Mouse (Mus musculus) forebrain, embryonic 13.5 days (tissue): ENCODE data around the gene Fpgs. TPM values are rescaled to one million over a fixed set of nuclear protein-coding genes. Genes with fewer than 3 reads are reported as not detected.

Source experiments
- ATAC-seq: fragments of 200-750 bp; cut with Nextera tagmentation; 2 replicates; pipeline ENCODE4 v1.8.0; 2017
- H3K27ac ChIP-seq: fragments of 300-500 bp; sonication (generic); 2 replicates; pipeline ENCODE4 v1.5.1; 2015; ENCODE audit warnings: inconsistent platforms, mild to moderate bottlenecking, moderate library complexity
- H3K27me3 ChIP-seq: fragments of 300-500 bp; sonication (generic); 2 replicates; pipeline ENCODE4 v1.6.1; 2015; ENCODE audit warnings: mild to moderate bottlenecking, inconsistent platforms
- H3K36me3 ChIP-seq: fragments of 300-500 bp; sonication (generic); 2 replicates; pipeline ENCODE4 v1.6.1; 2015; ENCODE audit warnings: mild to moderate bottlenecking, inconsistent platforms; ENCODE audit not compliant: poor library complexity, severe bottlenecking
- H3K4me1 ChIP-seq: fragments of 300-500 bp; sonication (generic); 2 replicates; pipeline ENCODE4 v1.6.1; 2015; ENCODE audit warnings: inconsistent platforms
- H3K4me2 ChIP-seq: fragments of 300-500 bp; sonication (generic); 2 replicates; pipeline ENCODE4 v1.6.1; 2015; ENCODE audit warnings: inconsistent platforms, mild to moderate bottlenecking, moderate library complexity
- H3K4me3 ChIP-seq: fragments of 300-500 bp; sonication (generic); 2 replicates; pipeline ENCODE4 v1.5.1; 2015; ENCODE audit warnings: mild to moderate bottlenecking, inconsistent platforms
- H3K9ac ChIP-seq: fragments of 300-500 bp; sonication (generic); 2 replicates; pipeline ENCODE4 v1.6.1; 2015; ENCODE audit warnings: mild to moderate bottlenecking, inconsistent platforms
- H3K9me3 ChIP-seq: fragments of 300-500 bp; sonication (generic); replicated peaks from 2 replicates; pipeline ENCODE4 v1.6.1; 2016; ENCODE audit warnings: inconsistent platforms
- WGBS: fragments of 180-500 bp; shearing (Covaris S2); methylation state at CpG from one replicate; pipeline ENCODE4 v1.1.7; 2015; 5-methylcytosine and 5-hydroxymethylcytosine counted together
- polyA plus RNA-seq: library from polyadenylated mRNA; unstranded; fragments of >200 nt; fragmentation: Nextera tagmentation; extraction: Ambion mirVana; gene quantifications from 2 replicates; pipeline ENCODE4 v1.2.1, GENCODE M21; 2015

Fpgs gene
- polyA plus RNA-seq, 1 experiment from 2014 or later: 14.2 TPM

GRCm38 (mm10) chr2:32655826-32656225 is 48.1 kb downstream of the Fpgs start:
- Histone ChIP-seq H3K4me3 (no peak overlapping the region), H3K27me3 (no peaks in the 10 kb centered on the region), H3K4me1 (no peaks in the 10 kb centered on the region), H3K36me3 (no peaks in the 10 kb centered on the region), H3K9me3 (no peaks in the 10 kb centered on the region), H3K4me2 (no peak overlapping the region), H3K27ac (no peak overlapping the region), H3K9ac (no peak overlapping the region)
- 79% methylated on average over 12 of the region's 12 CpGs for WGBS
- ATAC-seq: no peak

- no peak overlapping the region for H3K9ac ChIP-seq
- WGBS: 90% methylated on average over 3 of the region's 3 CpGs
Measured at GRCm38 (mm10) chr2:32655394-32655744, 48.6 kb downstream of the Fpgs start.

GRCm38 (mm10) chr2:32654743-32655393 is 49.1 kb downstream of the Fpgs start:
- Histone ChIP-seq H3K27me3 (no peaks in the 10 kb centered on the region), H3K36me3 (no peaks in the 10 kb centered on the region), H3K9ac (no peak overlapping the region), H3K27ac (no peak overlapping the region), H3K9me3 (no peaks in the 10 kb centered on the region), H3K4me1 (no peaks in the 10 kb centered on the region), H3K4me2 (no peak overlapping the region), H3K4me3 (no peak overlapping the region)
- no peak for ATAC-seq
- 79% methylated on average over 14 of the region's 14 CpGs for WGBS

More at GRCm38 (mm10) chr2:32655394-32655744, 48.6 kb downstream of the Fpgs start:
- Histone ChIP-seq H3K27me3 (no peaks in the 10 kb centered on the region), H3K27ac (no peak overlapping the region), H3K36me3 (no peaks in the 10 kb centered on the region), H3K4me2 (no peak overlapping the region), H3K4me3 (no peak overlapping the region), H3K4me1 (no peaks in the 10 kb centered on the region), H3K9me3 (no peaks in the 10 kb centered on the region)
- ATAC-seq: no peak

GRCm38 (mm10) chr2:32653764-32654163 is 50.2 kb downstream of the Fpgs start:
- Histone ChIP-seq H3K27ac (no peak overlapping the region), H3K27me3 (no peaks in the 10 kb centered on the region), H3K4me1 (no peaks in the 10 kb centered on the region), H3K9ac (no peak overlapping the region), H3K36me3 (no peaks in the 10 kb centered on the region), H3K4me2 (no peak overlapping the region), H3K4me3 (no peak overlapping the region), H3K9me3 (no peaks in the 10 kb centered on the region)
- WGBS: 49% methylated on average over 7 of the region's 7 CpGs
- ATAC-seq: no peak

- H3K9ac ChIP-seq: no peak overlapping the region
- 93% methylated on average over 7 of the region's 7 CpGs for WGBS
- H3K27me3 ChIP-seq: no peaks in the 10 kb centered on the region
- no peak for ATAC-seq
- H3K9me3 ChIP-seq: no peaks in the 10 kb centered on the region
- H3K36me3 ChIP-seq: no peaks in the 10 kb centered on the region
- no peak overlapping the region for H3K4me2 ChIP-seq
- H3K27ac ChIP-seq: no peak overlapping the region
- H3K4me3 ChIP-seq: no peak overlapping the region
- H3K4me1 ChIP-seq: no peaks in the 10 kb centered on the region
Measured at GRCm38 (mm10) chr2:32647366-32647765, 56.6 kb downstream of the Fpgs start.

- WGBS: 66% methylated on average over 31 of the region's 31 CpGs
- Histone ChIP-seq H3K36me3 (no peaks in the 10 kb centered on the region), H3K4me2 (no peak within 1 kb of the TSS), H3K4me3 (peak within 1 kb of the TSS; percentile 7; the same call in 1 of the 2 replicates), H3K4me1 (no peaks in the 10 kb centered on the region), H3K9ac (no peak within 1 kb of the TSS), H3K27me3 (no peaks in the 10 kb centered on the region), H3K9me3 (no peaks in the 10 kb centered on the region), H3K27ac (no peak within 1 kb of the TSS)
- ATAC-seq: no peak
Measured at GRCm38 (mm10) chr2:32646379-32647056, 57.4 kb downstream of the Fpgs start, which contains the start of gene Eng. TSS of gene Eng (plus strand) at chr2:32646595.

GRCm38 (mm10) chr2:32645647-32646046 is 58.3 kb downstream of the Fpgs start:
- no peaks in the 10 kb centered on the region for H3K27me3 ChIP-seq
- H3K4me1 ChIP-seq: no peaks in the 10 kb centered on the region
- no peaks in the 10 kb centered on the region for H3K9me3 ChIP-seq
- H3K9ac ChIP-seq: no peak overlapping the region
- no peak overlapping the region for H3K4me3 ChIP-seq
- H3K27ac ChIP-seq: no peak overlapping the region
- no peak for ATAC-seq
- no peak overlapping the region for H3K4me2 ChIP-seq
- no peaks in the 10 kb centered on the region for H3K36me3 ChIP-seq
- 60% methylated on average over 3 of the region's 3 CpGs for WGBS

- ATAC-seq: no peak
Measured at GRCm38 (mm10) chr2:32644799-32645475, 59.0 kb downstream of the Fpgs start.

GRCm38 (mm10) chr2:32644083-32644482 is 59.9 kb downstream of the Fpgs start:
- no peak overlapping the region for H3K9ac ChIP-seq
- H3K4me3 ChIP-seq: no peak overlapping the region
- no peaks in the 10 kb centered on the region for H3K27me3 ChIP-seq
- no peaks in the 10 kb centered on the region for H3K9me3 ChIP-seq
- 79% methylated on average over 9 of the region's 9 CpGs for WGBS
- no peak overlapping the region for H3K4me2 ChIP-seq
- H3K4me1 ChIP-seq: no peaks in the 10 kb centered on the region
- ATAC-seq: no peak
- no peak overlapping the region for H3K27ac ChIP-seq
- no peaks in the 10 kb centered on the region for H3K36me3 ChIP-seq

More at GRCm38 (mm10) chr2:32644799-32645475, 59.0 kb downstream of the Fpgs start:
- Histone ChIP-seq H3K27me3 (no peaks in the 10 kb centered on the region), H3K27ac (no peak overlapping the region), H3K4me1 (no peaks in the 10 kb centered on the region), H3K36me3 (no peaks in the 10 kb centered on the region), H3K9me3 (no peaks in the 10 kb centered on the region), H3K4me2 (no peak overlapping the region), H3K4me3 (no peak overlapping the region), H3K9ac (no peak overlapping the region)
- 85% methylated on average over 8 of the region's 8 CpGs for WGBS

- Histone ChIP-seq H3K4me1 (no peaks in the 10 kb centered on the region), H3K4me2 (no peak overlapping the region), H3K27me3 (no peaks in the 10 kb centered on the region), H3K4me3 (no peak overlapping the region), H3K9ac (no peak overlapping the region), H3K27ac (no peak overlapping the region), H3K9me3 (no peaks in the 10 kb centered on the region), H3K36me3 (no peaks in the 10 kb centered on the region)
- 74% methylated on average over 7 of the region's 7 CpGs for WGBS
- ATAC-seq: no peak
Measured at GRCm38 (mm10) chr2:32642813-32643212, 61.1 kb downstream of the Fpgs start.

GRCm38 (mm10) chr2:32641810-32642209 is 62.1 kb downstream of the Fpgs start:
- no peak overlapping the region for H3K9ac ChIP-seq
- no peak overlapping the region for H3K27ac ChIP-seq
- H3K4me1 ChIP-seq: no peaks in the 10 kb centered on the region
- no peaks in the 10 kb centered on the region for H3K27me3 ChIP-seq
- WGBS: 80% methylated on average over 5 of the region's 5 CpGs
- ATAC-seq: no peak
- H3K36me3 ChIP-seq: no peaks in the 10 kb centered on the region
- no peaks in the 10 kb centered on the region for H3K9me3 ChIP-seq
- no peak overlapping the region for H3K4me2 ChIP-seq
- no peak overlapping the region for H3K4me3 ChIP-seq

GRCm38 (mm10) chr2:32640550-32641051 is 63.3 kb downstream of the Fpgs start:
- Histone ChIP-seq H3K4me3 (no peak overlapping the region), H3K27ac (no peak overlapping the region), H3K4me2 (no peak overlapping the region), H3K4me1 (no peaks in the 10 kb centered on the region), H3K9ac (no peak overlapping the region), H3K27me3 (no peaks in the 10 kb centered on the region), H3K36me3 (no peaks in the 10 kb centered on the region), H3K9me3 (no peaks in the 10 kb centered on the region)
- 65% methylated on average over 6 of the region's 6 CpGs for WGBS
- ATAC-seq: no peak
